Mouse (Mus musculus) lung, adult 2 months (tissue): ENCODE measurements around the gene Nat10.

ENCODE experiments used
- CTCF ChIP-seq: fragments of 200-500 bp; IDR thresholded peaks from 2 replicates; pipeline ENCODE4 v1.5.1; 2011; ENCODE audit warnings: mild to moderate bottlenecking, low read length, control low read depth; ENCODE audit not compliant: insufficient read depth
- POLR2A ChIP-seq: fragments of 200-500 bp; IDR thresholded peaks from 2 replicates; pipeline ENCODE4 v1.6.1; 2011; ENCODE audit warnings: low read depth, mild to moderate bottlenecking, control low read depth, low read length, borderline replicate concordance; ENCODE audit errors: extremely low read depth

- TF ChIP-seq POLR2A = no peak
- TF ChIP-seq CTCF = no peak
These were observed 73.2 kb downstream of the Nat10 start for GRCm38 (mm10) chr2:103687888-103688287.
